Mouse (Mus musculus) liver, postnatal 0 days (tissue): ENCODE measurements at regions not wholly inside any gene's neighbourhood (a gene's known extent, or its start where the extent isn't known, plus 50 kb on each side); places are given as distances from the start of the nearest gene placed in this dataset.

Source experiments
- CTCF ChIP-seq: sonication (generic); IDR thresholded peaks from 2 replicates; pipeline ENCODE4 v1.5.1; 2016; ENCODE audit warnings: antibody characterized with exemption, low read depth
- EP300 ChIP-seq: IDR thresholded peaks from 2 replicates; pipeline ENCODE4 v1.6.1; 2016; ENCODE audit warnings: antibody characterized with exemption, low read depth, mild to moderate bottlenecking

DNA sequence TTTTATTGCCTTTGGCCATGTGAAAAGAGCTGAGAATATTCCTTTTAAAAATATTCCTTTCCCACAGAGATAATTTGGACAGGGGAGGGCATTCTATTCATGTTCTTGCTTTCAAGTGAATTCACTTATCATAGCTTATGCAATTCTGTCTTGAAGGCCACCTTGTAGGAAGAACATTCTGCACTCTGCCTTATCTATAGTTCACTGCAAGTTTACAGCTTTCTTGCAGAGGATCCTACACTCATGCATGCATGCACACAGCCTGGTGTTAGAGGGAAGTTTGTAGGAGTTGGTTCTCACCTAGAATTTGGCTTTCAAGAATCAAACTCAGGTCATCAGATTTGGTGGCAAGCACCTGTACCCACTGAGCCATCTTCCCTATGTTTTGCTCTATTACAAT, 67.4 kb downstream of the Ccdc71l start:
- no peak for TF ChIP-seq CTCF
- TF ChIP-seq EP300, result no peak
